Mouse (Mus musculus) small intestine, adult 2 months (tissue): ENCODE data around the gene Rab11fip3. TPM values are rescaled to one million over a fixed set of nuclear protein-coding genes. Genes with fewer than 3 reads are reported as not detected.

Experiments used
- H3K27ac ChIP-seq: fragments of 200-500 bp; 2 replicates; pipeline ENCODE4 v1.5.1; 2012; ENCODE audit warnings: low read depth, low read length, control low read depth, inconsistent platforms; ENCODE audit not compliant: insufficient read depth
- H3K27me3 ChIP-seq: fragments of 200-500 bp; 2 replicates; pipeline ENCODE4 v1.6.1; 2012; ENCODE audit warnings: mild to moderate bottlenecking, moderate library complexity, low read length, inconsistent platforms; ENCODE audit not compliant: control insufficient read depth, insufficient read depth
- H3K36me3 ChIP-seq: fragments of 200-500 bp; 2 replicates; pipeline ENCODE4 v1.6.1; 2012; ENCODE audit warnings: mild to moderate bottlenecking, low read length, control low read depth, inconsistent platforms; ENCODE audit not compliant: control insufficient read depth, insufficient read depth
- H3K4me1 ChIP-seq: fragments of 200-500 bp; 2 replicates; pipeline ENCODE4 v1.6.1; 2012; ENCODE audit warnings: low read length, inconsistent platforms, mixed read lengths; ENCODE audit not compliant: control insufficient read depth, insufficient read depth, insufficient read length
- H3K4me3 ChIP-seq: fragments of 200-500 bp; 2 replicates; pipeline ENCODE4 v1.5.1; 2012; ENCODE audit warnings: low read depth, mild to moderate bottlenecking, control low read depth, inconsistent platforms, low read length, moderate library complexity
- CTCF ChIP-seq: fragments of 200-500 bp; IDR thresholded peaks from 2 replicates; pipeline ENCODE4 v1.5.1; 2012; ENCODE audit warnings: low read depth, mild to moderate bottlenecking, control low read depth, inconsistent platforms, low read length, moderate library complexity, mixed read lengths; ENCODE audit not compliant: insufficient replicate concordance, insufficient read length; ENCODE audit errors: extremely low read depth
- POLR2A ChIP-seq: fragments of 200-500 bp; IDR thresholded peaks from 2 replicates; pipeline ENCODE4 v1.6.1; 2012; ENCODE audit warnings: low read depth, mild to moderate bottlenecking, control low read depth, inconsistent platforms, low read length, moderate library complexity
- WGBS: fragments of 180-500 bp; shearing (Covaris S2); methylation state at CpG from one replicate; pipeline ENCODE4 v1.1.7; 2018; 5-methylcytosine and 5-hydroxymethylcytosine counted together
- polyA plus RNA-seq: library from polyadenylated mRNA; depleted of rRNA; stranded (reverse); fragments of >200 nt; gene quantifications from 2 replicates; pipeline ENCODE4 v1.2.3, GENCODE M21; 2012

Rab11fip3 gene
- polyA plus RNA-seq, 1 experiment, result 116 TPM

GRCm38 (mm10) chr17:26057787-26058567 is 11.4 kb downstream of the Rab11fip3 start:
- TF ChIP-seq CTCF, result no peak
- no peak for TF ChIP-seq POLR2A
- no peak overlapping the region for H3K4me3 ChIP-seq
- WGBS, result 75% methylated on average over 9 of the region's 9 CpGs

GRCm38 (mm10) chr17:26057278-26057677 is 12.1 kb downstream of the Rab11fip3 start:
- Histone ChIP-seq H3K4me3 (no peak overlapping the region), H3K4me1 (peaks cover 1% of the 10 kb centered on the region; the same call in 1 of the 2 replicates), H3K36me3 (no peaks in the 10 kb centered on the region; the same call in 1 of the 2 replicates), H3K27ac (no peak overlapping the region), H3K27me3 (no peaks in the 10 kb centered on the region)
- WGBS, result 89% methylated on average over 8 of the region's 8 CpGs
- TF ChIP-seq POLR2A (no peak), CTCF (no peak)

More at GRCm38 (mm10) chr17:26057787-26058567, 11.4 kb downstream of the Rab11fip3 start:
- no peaks in the 10 kb centered on the region for H3K4me1 ChIP-seq
- no peaks in the 10 kb centered on the region for H3K27me3 ChIP-seq
- H3K36me3 ChIP-seq, result no peaks in the 10 kb centered on the region; the same call in 1 of the 2 replicates
- no peak overlapping the region for H3K27ac ChIP-seq

GRCm38 (mm10) chr17:26055164-26055563 is 14.2 kb downstream of the Rab11fip3 start:
- H3K27ac ChIP-seq, result no peak overlapping the region
- TF ChIP-seq POLR2A (no peak), CTCF (no peak)
- no peak overlapping the region for H3K4me3 ChIP-seq

GRCm38 (mm10) chr17:26054133-26054845 is 15.1 kb downstream of the Rab11fip3 start:
- WGBS, result 74% methylated on average over 17 of the region's 17 CpGs
- TF ChIP-seq CTCF, result no peak
- no peak for TF ChIP-seq POLR2A
- H3K36me3 ChIP-seq, result no peaks in the 10 kb centered on the region; the same call in 1 of the 2 replicates

More at GRCm38 (mm10) chr17:26055164-26055563, 14.2 kb downstream of the Rab11fip3 start:
- Histone ChIP-seq H3K4me1 (peaks cover 5% of the 10 kb centered on the region; the same call in 1 of the 2 replicates), H3K36me3 (no peaks in the 10 kb centered on the region; the same call in 1 of the 2 replicates), H3K27me3 (no peaks in the 10 kb centered on the region)
- 89% methylated on average over 6 of the region's 6 CpGs for WGBS

GRCm38 (mm10) chr17:26052706-26053105 is 16.6 kb downstream of the Rab11fip3 start:
- peaks cover 5% of the 10 kb centered on the region; the same call in 1 of the 2 replicates for H3K4me1 ChIP-seq
- 85% methylated on average over 4 of the region's 4 CpGs for WGBS

More at GRCm38 (mm10) chr17:26054133-26054845, 15.1 kb downstream of the Rab11fip3 start:
- Histone ChIP-seq H3K27ac (no peak overlapping the region), H3K4me1 (peaks cover 5% of the 10 kb centered on the region; the same call in 1 of the 2 replicates), H3K4me3 (no peak overlapping the region), H3K27me3 (no peaks in the 10 kb centered on the region)

GRCm38 (mm10) chr17:26052074-26052473 is 17.3 kb downstream of the Rab11fip3 start:
- Histone ChIP-seq H3K4me3 (no peak overlapping the region), H3K27ac (no peak overlapping the region), H3K36me3 (no peaks in the 10 kb centered on the region), H3K27me3 (no peaks in the 10 kb centered on the region), H3K4me1 (peaks cover 5% of the 10 kb centered on the region; the same call in 1 of the 2 replicates)
- TF ChIP-seq POLR2A (no peak), CTCF (no peak)
- WGBS, result 58% methylated on average over 4 of the region's 4 CpGs

More at GRCm38 (mm10) chr17:26052706-26053105, 16.6 kb downstream of the Rab11fip3 start:
- Histone ChIP-seq H3K27ac (no peak overlapping the region), H3K36me3 (no peaks in the 10 kb centered on the region), H3K4me3 (no peak overlapping the region), H3K27me3 (no peaks in the 10 kb centered on the region)
- no peak for TF ChIP-seq POLR2A
- no peak for TF ChIP-seq CTCF

- Histone ChIP-seq H3K36me3 (no peaks in the 10 kb centered on the region), H3K4me1 (peaks cover 5% of the 10 kb centered on the region; the same call in 1 of the 2 replicates), H3K4me3 (no peak overlapping the region), H3K27ac (no peak overlapping the region), H3K27me3 (no peaks in the 10 kb centered on the region)
- 92% methylated on average over 8 of the region's 8 CpGs for WGBS
- no peak for TF ChIP-seq CTCF
- no peak for TF ChIP-seq POLR2A
Measured at GRCm38 (mm10) chr17:26048118-26048517, 21.2 kb downstream of the Rab11fip3 start.
